Mouse (Mus musculus) gastrocnemius, postnatal 4 days (tissue): ENCODE measurements around the gene L2hgdh. TPM values are rescaled to one million over a fixed set of nuclear protein-coding genes. Genes with fewer than 3 reads are reported as not detected.
"Not testable (repeated sequence)": the region's sequence is repeated elsewhere in the genome, so short reads cannot be mapped to it uniquely, and the experiment has no call there.

ENCODE experiments used
- DNase-seq, 2 experiments: peaks; one replicate each; pipeline ENCODE4 v3.0.0; 2021 to 2022; ENCODE audit warnings: low spot score in 2 of 2, mixed read lengths in 2 of 2
- microRNA-seq: library from miRNA; unstranded; fragments of <30 nt; microRNA quantifications from one replicate; pipeline ENCODE4 v1.2.0, GENCODE M21; 2021
- total RNA-seq, 2 experiments: library from RNA; stranded (reverse); gene quantifications; 2 replicates each; pipeline ENCODE4 v1.2.3; 2021

L2hgdh gene
- total RNA-seq, 2 experiments from 2014 or later = 38.1 to 38.9 TPM

DNA sequence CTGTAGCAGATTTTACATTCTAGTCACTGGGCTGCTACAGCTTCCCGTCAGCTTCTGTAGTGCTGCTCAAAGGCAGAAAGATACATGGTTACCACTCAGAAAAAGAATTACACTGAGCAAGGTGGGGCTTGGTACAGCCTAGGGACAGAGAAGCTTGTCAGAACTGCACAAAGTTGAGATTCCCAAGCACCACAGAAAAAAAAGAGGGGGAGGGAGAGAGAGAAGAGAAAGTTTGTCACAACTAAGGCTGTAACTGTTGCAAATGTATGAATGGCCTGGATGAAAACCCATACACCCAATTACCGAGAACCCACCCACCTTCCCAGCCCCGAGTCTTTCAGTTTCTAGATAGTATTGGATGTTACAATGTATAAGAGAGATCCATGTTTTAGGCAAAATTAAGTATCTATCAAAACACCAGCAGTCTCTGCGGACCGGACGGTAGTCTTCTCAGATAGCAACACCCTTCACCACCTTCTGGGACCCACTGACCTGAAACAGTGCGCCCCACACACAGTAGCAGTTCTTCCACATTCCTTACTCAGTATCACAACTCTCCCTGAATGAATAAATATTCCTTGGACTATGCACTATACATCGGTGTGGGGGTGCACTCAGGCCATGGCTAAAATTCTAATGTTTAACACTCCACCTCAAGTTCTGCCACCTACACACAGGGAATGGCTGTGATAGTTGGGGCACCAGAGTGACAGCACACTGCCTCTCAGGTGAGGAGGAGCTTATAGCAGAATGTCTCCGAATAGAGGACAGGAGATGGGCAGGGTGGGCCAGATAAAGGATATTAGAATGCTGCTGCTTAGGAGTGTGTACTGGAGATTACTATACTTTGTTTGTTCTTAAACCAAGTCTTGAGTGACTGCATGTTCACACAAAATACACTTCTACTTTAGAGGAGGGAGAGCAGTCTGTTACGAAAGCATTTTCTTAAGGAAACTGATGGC is 49.8 kb downstream of the L2hgdh start:
- DNase-seq = no peak

DNA sequence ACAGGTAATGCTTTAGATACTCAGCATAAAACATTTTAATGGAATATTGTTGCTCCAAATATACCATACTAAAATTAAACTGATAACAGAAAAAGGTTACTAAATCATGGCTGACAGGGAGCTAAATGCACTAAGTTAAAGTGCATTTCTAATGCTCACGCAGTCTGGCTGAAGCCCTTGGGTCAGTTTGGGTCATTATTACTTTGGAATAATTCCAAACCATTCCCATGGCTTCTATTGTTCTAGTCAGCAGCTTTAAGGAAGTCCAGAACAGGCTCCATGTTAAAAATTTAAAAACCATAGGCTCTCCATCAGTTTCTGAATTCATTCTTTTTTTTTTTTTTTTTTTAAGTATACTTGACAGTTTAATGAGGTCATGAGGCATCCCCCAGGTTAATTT is 50.5 kb downstream of the L2hgdh start:
- no peak for DNase-seq

DNA sequence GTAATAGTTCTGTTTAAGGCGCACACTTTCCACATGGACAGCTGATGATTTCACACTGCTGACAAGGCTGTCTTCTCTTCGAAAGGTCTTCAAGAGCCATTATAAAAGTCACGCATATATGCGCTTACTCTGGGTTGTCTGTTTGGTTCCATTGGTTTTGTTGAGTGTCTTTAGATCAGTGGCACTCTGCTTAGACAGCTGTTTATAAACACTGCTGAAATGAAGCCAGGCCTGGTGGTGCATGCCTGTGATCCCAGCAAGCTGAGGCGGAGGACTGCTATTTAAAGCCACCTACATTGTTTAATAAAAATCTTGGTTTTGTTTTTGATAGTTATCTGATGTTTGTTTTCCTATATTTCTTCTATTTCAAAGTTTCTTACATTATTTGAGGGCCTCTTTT is 58.0 kb downstream of the L2hgdh start:
- no peak for DNase-seq

DNA sequence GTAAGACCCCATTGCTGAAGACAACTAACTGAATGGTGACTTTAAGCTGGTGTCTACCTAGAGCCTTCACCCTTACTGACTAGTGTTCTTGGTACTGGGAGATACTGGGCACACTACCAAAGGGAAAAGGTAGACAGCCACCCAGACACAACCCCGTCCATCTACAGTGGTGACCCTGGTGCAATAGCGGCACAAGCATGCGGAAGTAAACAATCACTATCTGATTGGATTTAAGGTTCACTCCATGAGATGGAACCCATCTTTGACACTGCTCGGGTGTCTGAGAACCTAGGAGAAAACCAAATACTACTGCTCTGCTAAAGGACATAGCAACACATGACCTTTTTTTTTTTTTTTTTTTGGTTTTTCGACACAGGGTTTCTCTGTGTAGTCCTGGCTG is 63.0 kb downstream of the L2hgdh start:
- DNase-seq = no peak

DNA sequence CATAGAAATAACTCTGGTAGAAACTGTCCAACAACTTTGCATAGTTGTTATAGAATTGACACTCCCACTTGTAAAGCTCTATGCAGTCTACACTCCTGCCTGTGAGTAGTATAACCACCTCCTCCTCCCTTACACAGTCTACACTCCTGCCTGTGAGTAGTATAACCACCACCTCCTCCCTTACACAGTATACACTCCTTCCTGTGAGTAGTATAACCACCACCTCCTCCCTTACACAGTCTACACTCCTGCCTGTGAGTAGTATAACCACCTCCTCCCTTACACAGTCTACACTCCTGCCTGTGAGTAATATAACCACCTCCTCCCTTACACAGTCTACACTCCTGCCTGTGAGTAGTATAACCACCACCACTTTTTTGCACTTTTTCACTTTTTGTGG is 70.7 kb downstream of the L2hgdh start:
- not testable (repeated sequence) for DNase-seq

DNA sequence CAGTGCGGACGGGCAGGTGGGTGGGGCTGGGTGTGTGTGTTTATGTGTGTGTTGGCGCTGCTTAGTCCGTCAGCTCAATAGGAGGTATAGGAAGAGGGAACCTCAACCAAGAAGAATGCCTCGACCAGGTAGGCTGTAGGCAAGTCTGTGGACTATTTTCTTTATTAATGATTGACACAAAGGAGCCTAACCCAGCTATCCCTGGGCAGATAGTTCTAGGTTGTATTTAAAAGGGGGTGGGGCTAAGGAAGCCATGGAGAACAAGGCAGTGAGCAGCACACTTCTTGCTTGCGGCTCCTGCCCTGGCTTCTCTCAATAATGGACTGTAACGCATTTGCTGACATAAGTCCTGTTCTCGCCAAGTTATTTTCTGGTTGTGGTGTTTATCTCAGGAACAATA is 75.2 kb downstream of the L2hgdh start:
- no peak for DNase-seq

DNA sequence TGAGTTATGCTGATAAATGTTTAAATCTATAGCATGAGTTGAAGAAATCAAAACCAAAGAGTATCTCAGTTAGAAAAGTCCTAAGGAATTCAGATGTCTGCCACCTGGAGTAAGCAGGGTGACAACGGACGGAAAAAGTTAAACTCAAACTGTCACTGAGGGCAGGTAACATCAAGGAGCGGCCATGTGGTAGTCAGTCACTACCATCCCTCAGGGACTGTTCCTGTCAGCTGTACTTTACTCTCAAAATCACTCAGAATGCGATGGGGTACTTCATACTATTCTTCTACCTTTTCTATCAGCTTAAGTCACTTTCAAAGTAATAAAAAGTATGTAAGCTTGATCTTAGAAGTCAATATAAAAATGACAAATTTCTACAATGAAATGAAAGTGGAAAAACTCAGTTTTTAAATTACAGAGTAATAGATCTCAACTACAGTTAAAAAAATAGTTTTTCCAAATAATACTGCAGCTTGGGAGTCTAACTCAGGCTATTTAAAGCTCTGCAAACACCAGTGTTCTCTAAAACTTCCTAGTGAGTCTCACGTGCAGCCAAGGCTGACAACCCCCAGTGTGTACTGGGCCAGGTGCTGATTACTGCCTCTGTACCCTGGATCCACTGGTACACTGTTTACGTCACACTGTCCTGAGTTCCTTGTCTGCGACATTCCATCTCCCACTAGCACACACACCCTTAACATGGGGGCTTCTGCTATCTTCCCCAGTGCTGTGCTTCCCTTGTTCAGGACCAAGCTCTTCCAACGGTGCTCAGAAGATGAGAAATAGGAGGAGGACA is 78.7 kb downstream of the L2hgdh start:
- no peak for DNase-seq

DNA sequence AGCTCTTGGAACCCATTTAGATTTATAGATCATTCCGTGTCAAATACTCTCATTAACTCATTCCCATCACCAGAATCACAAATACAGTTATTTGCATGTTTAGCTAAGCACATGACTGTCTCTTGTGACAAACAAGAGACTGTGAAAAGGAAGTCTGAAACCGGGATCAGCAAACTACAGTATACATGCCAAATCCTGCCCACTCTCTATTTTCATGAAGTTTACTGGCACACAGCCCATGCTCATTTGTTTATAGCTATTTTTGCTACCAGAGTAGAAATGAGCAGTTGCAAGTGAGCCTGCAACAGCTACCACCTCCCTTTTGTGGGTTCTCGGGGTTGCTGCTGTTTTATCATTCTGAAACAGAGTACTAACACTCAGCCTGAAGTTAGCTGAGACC is 79.8 kb downstream of the L2hgdh start:
- no peak for DNase-seq

DNA sequence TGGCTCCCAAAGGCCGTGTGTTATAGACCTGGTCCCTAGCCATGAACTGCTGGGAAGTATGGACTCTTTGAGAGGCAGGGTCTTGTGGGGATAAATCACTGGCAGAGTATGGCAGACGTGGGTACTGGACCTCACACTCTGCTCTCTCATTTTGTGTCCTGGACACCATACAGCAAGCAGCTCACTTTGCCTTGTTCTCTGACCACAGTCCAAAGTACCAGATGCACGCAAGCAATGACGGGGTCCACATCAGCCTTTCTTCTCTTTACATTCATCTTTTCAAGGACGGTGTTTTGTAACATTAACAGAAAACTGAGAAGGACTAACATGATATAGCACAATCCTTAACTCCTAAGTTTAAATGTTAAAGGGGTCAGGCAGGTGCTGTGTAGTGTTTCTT is 81.8 kb downstream of the L2hgdh start:
- DNase-seq = no peak

Small RNA genes within 50 kb of the gene (microRNA-seq; reads per million reads assigned to microRNA genes)
- not detected for gene Mir681

Other genes starting within 250 kb of the L2hgdh start
- 1 to 10 TPM; 4.9 to 7.2 TPM for gene Vcpkmt, start 141.8 kb downstream of the L2hgdh start, total RNA-seq
- 10 to 100 TPM; 37.5 to 42.9 TPM for gene Sos2, start 43.0 kb downstream of the L2hgdh start, total RNA-seq
- 10 to 100 TPM; 10.6 to 11.0 TPM for gene Atp5s, start 77 bp upstream of the L2hgdh start, total RNA-seq
- gene Cdkl1, start 66.4 kb upstream of the L2hgdh start, total RNA-seq = 1 to 10 TPM; 2.0 to 2.9 TPM
- gene Atl1, start 167.7 kb upstream of the L2hgdh start, total RNA-seq = 1 to 10 TPM; 5.6 to 6.2 TPM
- gene Map4k5, start 168.3 kb upstream of the L2hgdh start, total RNA-seq = 10 to 100 TPM; 33.7 to 40.4 TPM